Mouse (Mus musculus) erythroblast, embryonic 14.5 days (primary cell): ENCODE measurements around the gene Nfkbie. TPM values are rescaled to one million over a fixed set of nuclear protein-coding genes. Genes with fewer than 3 reads are reported as not detected.

ENCODE experiments used
- H3K27me3 ChIP-seq: 2 replicates; pipeline ENCODE4 v1.6.1; 2012; ENCODE audit warnings: inconsistent platforms; ENCODE audit not compliant: control insufficient read depth
- H3K36me3 ChIP-seq: 2 replicates; pipeline ENCODE4 v1.6.1; 2012; ENCODE audit warnings: mild to moderate bottlenecking, inconsistent platforms; ENCODE audit not compliant: control insufficient read depth
- H3K4me1 ChIP-seq: 2 replicates; pipeline ENCODE4 v1.6.1; 2012; ENCODE audit warnings: inconsistent platforms; ENCODE audit not compliant: control insufficient read depth
- H3K4me3 ChIP-seq: replicated peaks from 2 replicates; pipeline ENCODE3; 2012; ENCODE audit warnings: moderate library complexity, mild to moderate bottlenecking, inconsistent platforms
- H3K9me3 ChIP-seq: 2 replicates; pipeline ENCODE4 v1.6.1; 2012; ENCODE audit warnings: low read length, inconsistent platforms, mixed read lengths; ENCODE audit not compliant: control insufficient read depth
- GATA1 ChIP-seq: IDR thresholded peaks from 2 replicates; pipeline ENCODE4 v1.6.1; 2012; ENCODE audit warnings: low read length, inconsistent platforms, mixed read lengths
- TAL1 ChIP-seq: IDR thresholded peaks from 3 replicates; pipeline ENCODE4 v1.6.1; 2012; ENCODE audit warnings: low read length, inconsistent platforms, mixed read lengths
- polyA plus RNA-seq: library from polyadenylated mRNA; stranded (reverse); fragments of >175 nt; gene quantifications from 2 replicates; pipeline ENCODE4 v1.2.3, GENCODE M21; 2012

Nfkbie gene
- polyA plus RNA-seq, 1 experiment, result 0.06 TPM

DNA sequence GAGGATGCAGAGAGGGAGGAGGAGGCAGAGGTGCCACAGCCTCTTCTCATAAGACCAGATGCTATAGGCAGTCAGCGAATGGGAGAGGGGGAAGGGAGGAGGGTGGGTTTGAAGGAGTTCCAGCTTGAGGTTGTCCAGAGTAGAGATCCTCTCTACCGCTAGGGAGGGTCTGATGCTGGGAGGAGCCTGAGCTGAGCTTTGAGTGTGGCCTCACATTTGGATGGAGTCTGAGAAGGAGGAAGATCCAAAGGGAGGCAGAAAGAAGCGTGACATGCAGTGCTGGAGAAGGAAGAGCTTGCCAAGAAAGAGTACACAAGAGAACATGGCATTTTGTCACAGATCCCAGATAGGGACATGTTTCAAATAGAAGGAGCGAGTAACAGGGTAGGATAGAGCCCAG, 17.1 kb upstream of the Nfkbie start:
- Histone ChIP-seq H3K27me3 (peaks cover 76% of the 10 kb centered on the region), H3K4me3 (no peak overlapping the region), H3K9me3 (no peaks in the 10 kb centered on the region), H3K36me3 (no peaks in the 10 kb centered on the region), H3K4me1 (no peaks in the 10 kb centered on the region)
- TF ChIP-seq TAL1 (no peak), GATA1 (no peak)

DNA sequence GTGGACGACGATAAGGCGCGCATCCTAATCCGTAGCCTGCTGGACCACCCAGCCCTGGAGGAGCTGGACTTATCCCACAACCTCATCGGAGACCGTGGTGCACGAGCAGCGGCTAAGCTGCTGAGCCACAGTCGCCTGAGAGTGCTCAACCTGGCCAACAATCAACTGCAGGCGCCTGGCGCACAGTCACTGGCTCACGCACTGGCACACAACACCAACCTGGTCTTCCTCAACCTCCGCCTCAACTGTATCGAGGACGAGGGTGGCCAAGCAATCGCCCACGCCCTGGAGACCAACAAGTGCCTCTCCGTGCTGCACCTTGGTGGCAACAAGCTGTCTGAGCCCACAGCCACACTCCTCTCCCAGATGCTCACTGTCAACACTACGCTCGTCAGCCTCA, 15.8 kb upstream of the Nfkbie start:
- no peaks in the 10 kb centered on the region for H3K4me1 ChIP-seq
- H3K9me3 ChIP-seq, result no peaks in the 10 kb centered on the region; the same call in 1 of the 2 replicates
- H3K4me3 ChIP-seq, result no peak overlapping the region
- TF ChIP-seq GATA1, result no peak
- no peak for TF ChIP-seq TAL1
- no peaks in the 10 kb centered on the region for H3K36me3 ChIP-seq
- H3K27me3 ChIP-seq, result peaks cover 81% of the 10 kb centered on the region

DNA sequence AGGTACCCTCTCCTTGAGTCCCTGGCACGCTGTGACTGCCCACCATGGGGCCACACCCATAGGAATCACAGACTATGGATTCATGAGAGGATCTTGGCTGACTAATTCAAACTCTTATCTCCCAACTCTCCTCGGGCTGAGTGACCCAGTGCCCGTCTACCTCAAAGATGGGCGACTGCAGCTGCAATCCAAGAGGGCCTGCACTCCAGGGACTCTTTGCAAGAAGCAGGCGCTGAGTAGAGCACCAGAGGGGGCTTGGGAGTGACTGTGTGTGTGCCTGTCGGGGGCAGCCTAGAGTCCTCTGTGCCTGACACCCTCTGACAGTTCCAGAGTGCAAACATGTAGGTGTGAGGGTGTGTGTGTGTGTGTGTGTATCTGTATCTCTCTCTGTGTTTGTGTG, 13.4 kb upstream of the Nfkbie start:
- H3K4me3 ChIP-seq, result no peak overlapping the region
- no peak for TF ChIP-seq TAL1
- H3K27me3 ChIP-seq, result peaks cover 84% of the 10 kb centered on the region
- H3K9me3 ChIP-seq, result peaks cover 3% of the 10 kb centered on the region; the same call in 1 of the 2 replicates
- H3K36me3 ChIP-seq, result no peaks in the 10 kb centered on the region
- no peaks in the 10 kb centered on the region for H3K4me1 ChIP-seq

DNA sequence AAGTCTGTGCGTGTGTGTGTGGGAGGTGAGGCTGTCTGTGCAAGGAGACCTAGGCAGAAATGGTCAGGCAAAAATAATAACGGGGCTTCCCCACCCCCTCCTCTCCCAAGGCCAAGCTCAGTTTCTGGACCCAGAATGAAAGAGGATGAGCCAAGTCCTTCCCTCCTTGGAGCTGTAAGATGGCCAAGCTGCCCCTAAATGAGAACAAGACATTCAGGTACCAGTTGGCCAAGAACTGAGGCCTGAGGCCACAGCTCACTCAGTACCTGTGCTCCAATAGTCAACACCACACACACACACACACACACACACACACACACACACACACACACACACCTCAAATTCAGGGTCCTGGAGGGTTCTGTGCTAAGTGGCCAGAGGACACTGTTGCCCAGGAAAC, 12.8 kb upstream of the Nfkbie start:
- Histone ChIP-seq H3K4me3 (no peak overlapping the region), H3K4me1 (no peaks in the 10 kb centered on the region), H3K36me3 (no peaks in the 10 kb centered on the region), H3K9me3 (peaks cover 3% of the 10 kb centered on the region; the same call in 1 of the 2 replicates), H3K27me3 (peaks cover 89% of the 10 kb centered on the region)
- TF ChIP-seq TAL1 (no peak), GATA1 (no peak)

DNA sequence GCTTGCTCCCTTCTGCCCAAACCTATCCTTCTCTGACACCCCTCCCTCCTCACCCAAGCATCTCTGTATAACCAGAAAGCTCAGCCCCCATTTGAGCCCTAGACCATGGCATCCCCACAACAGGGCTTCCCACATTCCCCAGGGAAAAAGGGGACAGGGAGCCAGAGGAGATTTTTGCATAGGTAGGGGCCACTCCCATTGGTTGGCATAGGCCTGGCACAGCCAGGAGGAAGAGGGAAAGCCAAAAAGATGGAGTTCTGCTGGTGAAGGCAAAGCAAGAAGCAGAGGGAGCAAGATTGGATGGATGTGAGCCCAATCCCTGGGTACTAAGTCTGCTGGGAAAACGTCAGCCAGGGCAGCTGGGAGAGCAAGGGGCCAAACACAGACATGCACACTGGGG, 12.4 kb upstream of the Nfkbie start:
- no peak overlapping the region for H3K4me3 ChIP-seq
- no peaks in the 10 kb centered on the region for H3K36me3 ChIP-seq
- TF ChIP-seq GATA1 (no peak), TAL1 (no peak)
- H3K4me1 ChIP-seq, result no peaks in the 10 kb centered on the region
- H3K9me3 ChIP-seq, result peaks cover 3% of the 10 kb centered on the region; the same call in 1 of the 2 replicates
- H3K27me3 ChIP-seq, result peaks cover 91% of the 10 kb centered on the region

DNA sequence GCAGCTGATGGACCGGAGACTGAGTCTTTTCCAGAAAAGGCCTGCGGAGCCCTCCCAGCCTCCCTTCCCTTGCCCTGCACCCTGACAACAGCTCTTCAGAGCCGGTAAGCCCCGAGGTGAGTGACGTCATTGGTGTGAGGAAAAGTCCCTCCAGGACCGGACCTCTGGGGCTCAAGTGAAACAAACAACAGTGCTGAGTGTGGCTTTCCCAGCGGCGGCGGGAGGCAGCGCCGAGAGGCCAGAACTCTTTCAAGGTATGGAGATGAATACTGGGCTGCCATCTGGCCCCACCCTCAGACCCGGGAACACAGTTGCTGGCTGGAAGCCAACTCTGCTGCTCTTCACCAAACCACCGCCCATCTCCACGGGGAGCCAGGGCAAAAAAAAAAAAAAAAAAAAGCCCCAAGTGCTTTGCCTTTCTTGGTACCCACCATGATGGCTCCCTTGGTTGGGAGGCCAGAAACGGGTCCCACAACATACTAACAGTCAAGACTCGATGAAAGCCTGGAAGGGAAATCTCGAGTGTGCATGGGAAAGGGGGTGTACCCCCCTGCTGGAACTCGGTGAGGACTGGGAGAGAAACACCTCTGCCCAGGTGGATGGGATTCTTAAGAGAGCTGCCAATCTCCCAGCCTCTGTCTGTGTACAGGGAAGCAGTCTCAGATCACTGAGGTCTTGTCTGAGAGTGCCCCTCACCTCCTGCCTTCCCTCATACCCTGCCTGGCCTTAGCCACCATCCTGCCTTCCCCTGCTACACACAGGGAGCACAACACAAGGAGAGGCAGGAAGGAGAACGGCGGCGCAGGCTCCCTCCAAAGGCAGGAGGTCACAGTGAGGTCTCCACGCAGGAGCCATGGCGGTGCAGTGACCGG, 11.3 kb upstream of the Nfkbie start:
- no peak for TF ChIP-seq TAL1
- no peak for TF ChIP-seq GATA1
- no peaks in the 10 kb centered on the region for H3K36me3 ChIP-seq
- peaks cover 94% of the 10 kb centered on the region for H3K27me3 ChIP-seq
- peaks cover 5% of the 10 kb centered on the region; the same call in 1 of the 2 replicates for H3K9me3 ChIP-seq
- no peaks in the 10 kb centered on the region for H3K4me1 ChIP-seq
- H3K4me3 ChIP-seq, result no peak overlapping the region

DNA sequence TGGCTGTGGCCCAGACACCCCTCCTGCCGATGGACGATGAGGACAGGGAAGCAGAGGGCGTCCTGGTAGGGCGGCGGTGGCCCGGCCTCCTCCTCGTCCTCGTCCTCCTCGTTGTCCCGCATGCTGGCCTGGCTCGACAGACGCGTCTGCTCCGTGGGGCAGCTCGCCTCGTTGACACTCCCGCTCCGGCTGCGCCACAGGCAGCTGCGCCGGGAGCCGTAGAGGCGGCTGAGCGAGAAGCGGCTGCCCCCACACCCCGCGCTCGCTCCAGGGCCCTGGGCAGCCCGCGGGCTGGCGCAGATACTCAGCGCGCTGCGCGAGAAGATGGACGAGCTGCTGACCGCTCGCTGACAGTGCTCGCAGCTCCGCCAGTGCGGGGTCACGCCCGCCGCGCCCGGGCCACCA, 10.6 kb upstream of the Nfkbie start:
- H3K36me3 ChIP-seq, result no peaks in the 10 kb centered on the region
- peaks cover 5% of the 10 kb centered on the region; the same call in 1 of the 2 replicates for H3K9me3 ChIP-seq
- H3K27me3 ChIP-seq, result peaks cover 94% of the 10 kb centered on the region
- TF ChIP-seq GATA1 (no peak), TAL1 (no peak)
- no peaks in the 10 kb centered on the region; the same call in 1 of the 2 replicates for H3K4me1 ChIP-seq
- H3K4me3 ChIP-seq, result no peak overlapping the region

DNA sequence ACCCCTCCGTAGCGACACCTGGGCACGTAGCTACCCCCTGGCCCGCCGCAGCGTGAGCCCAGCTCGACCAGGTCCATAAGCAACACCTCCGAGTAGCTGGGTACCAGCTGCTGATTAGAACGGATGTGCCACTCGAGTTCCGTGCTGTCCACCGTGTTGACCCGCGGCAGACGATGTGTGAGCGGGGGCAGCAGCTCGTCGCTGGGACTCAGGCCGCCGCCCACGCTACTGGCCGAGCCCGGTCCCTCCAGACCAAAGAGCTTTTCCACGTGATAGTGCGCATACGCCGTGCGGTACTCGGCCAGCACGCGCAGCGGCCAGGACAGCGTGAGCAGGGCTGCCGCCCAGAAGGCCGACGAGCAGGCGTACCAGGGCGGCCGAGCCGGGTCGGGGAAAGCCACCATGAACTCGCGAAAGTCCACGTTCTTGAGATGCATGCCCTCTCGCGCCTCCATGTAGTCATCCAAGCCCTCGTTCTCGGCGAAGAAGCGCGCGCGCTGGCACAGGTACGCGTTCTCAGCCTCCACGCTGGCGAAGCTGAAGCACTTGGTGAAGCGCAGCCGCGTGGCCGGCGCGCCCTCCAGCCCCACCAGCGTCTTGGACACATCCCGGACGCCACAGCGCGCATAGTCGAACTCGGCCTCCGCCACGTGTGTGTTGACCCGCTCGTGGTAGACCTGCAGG, 10.1 kb upstream of the Nfkbie start:
- TF ChIP-seq GATA1 (no peak), TAL1 (no peak)
- Histone ChIP-seq H3K4me1 (no peaks in the 10 kb centered on the region; the same call in 1 of the 2 replicates), H3K4me3 (no peak overlapping the region), H3K27me3 (peaks cover 96% of the 10 kb centered on the region), H3K36me3 (no peaks in the 10 kb centered on the region), H3K9me3 (peaks cover 5% of the 10 kb centered on the region; the same call in 1 of the 2 replicates)

DNA sequence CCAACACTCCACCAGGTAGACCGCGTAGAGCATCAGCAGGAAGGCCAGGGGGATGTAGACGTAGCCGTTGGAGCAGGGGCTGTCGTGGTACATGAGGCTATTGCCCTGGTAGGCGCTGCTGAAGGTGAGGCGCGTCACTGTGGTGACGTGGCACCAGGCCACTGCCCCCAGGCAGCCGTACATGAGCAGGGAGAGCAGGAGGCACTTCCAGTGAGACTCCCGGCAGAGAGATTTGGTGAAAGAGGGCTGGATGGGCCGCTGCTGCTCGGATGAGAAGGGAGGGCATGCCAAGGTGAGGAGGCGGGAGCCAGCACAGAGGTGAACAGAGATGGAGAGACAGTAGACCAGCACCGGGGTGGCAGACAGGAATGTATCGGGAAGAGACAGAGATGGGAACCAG, 8.6 kb upstream of the Nfkbie start:
- Histone ChIP-seq H3K27me3 (peaks cover 99% of the 10 kb centered on the region), H3K4me1 (peaks cover 1% of the 10 kb centered on the region), H3K4me3 (no peak overlapping the region), H3K9me3 (peaks cover 5% of the 10 kb centered on the region; the same call in 1 of the 2 replicates), H3K36me3 (no peaks in the 10 kb centered on the region)
- TF ChIP-seq GATA1 (no peak), TAL1 (no peak)
